Mouse (Mus musculus) erythroblast, adult 5-6 weeks (primary cell): Measurements from ENCODE around the gene Epha8. TPM values are rescaled to one million over a fixed set of nuclear protein-coding genes. Genes with fewer than 3 reads are reported as not detected.

Source experiments
- ATAC-seq: replicated peaks from 2 replicates; pipeline ENCODE4 v1.8.0; 2016; ENCODE audit warnings: moderate number of reproducible peaks, mild to moderate bottlenecking, moderate TSS enrichment, inconsistent platforms; ENCODE audit not compliant: poor library complexity, low FRiP score, severe bottlenecking
- total RNA-seq, 2 experiments: library from RNA; stranded (forward) in 1 of 2; stranded (reverse) in 1 of 2; fragments of 150-400 nt in 1 of 2; fragments of 200-764, 138-1000 nt in 1 of 2; gene quantifications; 2 replicates each; pipeline versions ENCODE4 v1.2.3 to v1.2.4; 2015 to 2017; ENCODE audit warnings: low replicate concordance in 2 of 2

The Epha8 gene
- total RNA-seq, 2 experiments from 2014 or later = not detected

DNA sequence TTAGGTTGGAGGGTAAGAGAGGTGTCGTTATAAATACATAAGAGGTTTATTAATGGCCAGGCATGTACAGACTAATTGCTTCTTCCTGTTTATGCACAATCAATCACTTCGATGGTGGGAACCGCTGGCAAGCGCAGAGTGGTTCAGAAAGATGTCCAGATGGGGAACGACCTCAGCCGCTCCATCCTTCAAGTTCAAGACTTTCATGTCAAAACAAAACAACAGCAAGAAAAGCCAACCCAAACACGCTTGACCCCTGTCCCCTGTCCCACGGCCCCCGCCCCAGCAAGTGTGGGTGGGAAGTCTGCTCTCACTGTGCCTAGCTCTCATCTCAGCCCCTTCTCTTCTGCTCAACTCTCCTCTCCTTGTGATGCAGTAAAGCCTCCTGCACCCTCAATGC lies 4.0 kb upstream of the Epha8 start:
- ATAC-seq = no peak

DNA sequence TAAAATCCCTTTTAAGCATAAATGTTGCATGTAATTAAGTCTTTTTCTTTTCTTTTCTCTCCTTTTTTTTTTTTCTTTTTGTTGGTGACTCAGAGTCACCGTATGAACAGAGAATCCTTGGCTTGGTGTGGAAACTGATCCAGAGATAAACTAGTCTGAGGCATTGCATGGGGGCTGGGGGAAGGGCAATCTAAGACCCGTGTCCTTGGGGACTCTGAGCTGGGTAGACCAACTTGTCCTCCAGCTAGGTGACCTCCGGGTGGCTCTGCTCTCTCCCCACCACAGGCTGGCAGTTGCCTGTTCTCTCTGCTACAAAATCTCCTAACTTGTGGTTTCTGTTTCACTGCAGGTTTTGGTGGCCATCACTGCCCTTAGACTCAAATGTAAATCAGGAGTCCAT lies 3.5 kb upstream of the Epha8 start:
- no peak for ATAC-seq

DNA sequence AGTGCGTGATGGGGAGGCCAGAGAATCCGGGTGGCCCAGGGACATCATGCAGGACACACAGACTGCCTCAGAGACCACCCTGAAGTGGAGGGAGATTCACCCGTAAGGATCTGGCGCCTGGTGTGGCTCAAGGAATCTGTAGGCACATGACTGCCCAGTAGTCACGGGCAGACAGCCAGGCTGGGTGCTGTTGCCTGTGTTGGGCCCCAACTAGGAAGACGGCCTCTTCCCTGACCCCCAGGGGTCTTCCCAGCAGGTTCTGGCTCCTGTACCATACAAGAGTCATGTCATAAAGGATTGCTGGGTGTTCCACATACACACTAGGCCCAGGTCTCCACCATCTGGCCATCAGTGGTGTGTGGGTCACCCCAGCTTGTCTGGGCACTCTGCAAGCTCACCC lies 2.1 kb downstream of the Epha8 start:
- ATAC-seq = no peak

DNA sequence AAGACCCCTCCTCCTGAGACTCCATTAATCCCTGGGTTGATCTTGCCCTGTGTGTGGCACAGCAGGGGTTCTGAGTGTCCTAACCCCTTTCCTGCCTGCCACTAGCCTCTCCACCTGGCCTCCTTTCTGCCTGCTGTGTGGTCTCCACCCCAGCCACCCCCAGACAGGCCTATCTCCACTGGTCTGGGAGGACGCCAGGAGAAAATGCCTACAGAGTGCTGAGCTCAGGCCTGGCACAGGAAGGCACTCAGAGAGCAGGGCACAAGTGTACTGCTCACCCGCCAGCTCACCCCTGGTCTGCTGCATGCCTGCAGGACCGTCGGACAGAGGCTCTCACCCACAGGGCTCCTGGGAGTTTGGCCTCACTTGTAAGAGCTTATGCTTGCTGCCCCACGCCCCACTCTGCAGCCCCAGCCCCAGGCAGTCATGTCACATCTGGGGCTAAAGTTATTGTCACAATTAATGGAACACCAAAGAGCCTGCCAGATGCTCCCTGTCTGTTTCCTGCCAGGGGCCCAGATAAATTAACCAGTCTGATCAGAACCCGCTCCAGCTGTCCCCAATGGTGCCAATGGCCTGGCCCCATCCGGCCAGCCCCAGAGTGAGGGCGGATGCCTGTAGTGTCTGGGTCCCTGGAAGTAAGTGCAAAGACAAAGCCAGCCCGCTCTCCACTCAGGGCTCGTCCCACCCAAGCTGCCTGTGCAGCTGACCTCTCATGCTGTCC lies 7.2 kb downstream of the Epha8 start:
- ATAC-seq = no peak

DNA sequence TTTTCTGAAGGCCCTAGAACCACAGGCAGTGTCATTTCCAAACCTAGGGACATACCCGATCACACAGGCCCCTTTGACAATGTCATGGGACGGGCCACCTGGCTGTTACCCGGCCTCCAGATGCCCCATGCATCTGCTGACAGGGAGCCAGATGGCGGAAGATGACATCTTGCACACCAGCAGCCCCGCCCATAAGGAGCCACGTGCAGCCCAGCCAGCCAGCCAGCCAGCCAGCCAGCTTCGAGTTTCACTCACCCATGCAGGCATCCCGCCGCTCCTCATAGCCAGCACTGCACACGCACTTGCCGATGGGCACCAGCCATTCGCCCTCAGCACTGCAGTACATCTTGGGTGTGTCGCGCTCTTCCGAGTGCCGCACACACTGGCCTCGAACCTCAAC lies 11.2 kb downstream of the Epha8 start:
- ATAC-seq = no peak

DNA sequence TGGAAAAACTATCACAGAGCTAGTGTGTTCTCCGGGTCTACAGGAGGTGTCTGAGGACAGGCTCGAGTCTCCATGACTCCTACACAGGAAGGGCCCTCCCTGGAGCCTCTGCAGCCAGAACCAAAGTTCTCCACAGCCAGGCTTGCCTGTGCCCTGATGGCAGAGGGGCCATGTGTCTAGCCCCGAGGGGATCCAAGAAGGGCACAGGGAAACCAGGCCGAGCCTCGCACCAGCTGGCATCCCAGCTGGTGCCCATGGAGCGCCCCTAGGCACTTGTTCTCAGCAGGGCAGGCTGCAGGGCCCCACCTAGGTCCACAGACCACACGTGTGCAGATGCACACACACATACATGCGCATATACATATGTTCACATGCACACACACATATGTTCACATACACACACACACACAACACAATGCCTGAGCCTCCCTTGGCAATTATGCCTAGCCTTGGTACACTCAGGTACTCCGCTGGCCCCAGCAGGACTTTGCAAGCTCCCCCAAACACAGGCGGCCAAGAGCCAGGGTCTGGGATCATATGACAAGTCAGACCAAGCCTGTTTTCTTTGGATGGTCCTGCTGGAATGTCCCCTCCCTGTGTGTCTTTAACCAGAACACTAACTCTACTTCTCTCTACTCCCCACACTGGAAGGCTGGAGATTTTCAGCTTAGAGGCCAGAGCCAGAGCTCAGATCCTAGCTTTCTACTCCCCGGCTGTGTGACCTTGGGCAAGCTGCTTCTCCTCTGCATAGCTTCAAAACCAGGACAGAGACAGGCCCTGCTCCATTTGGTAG lies 11.9 kb downstream of the Epha8 start:
- ATAC-seq = no peak

DNA sequence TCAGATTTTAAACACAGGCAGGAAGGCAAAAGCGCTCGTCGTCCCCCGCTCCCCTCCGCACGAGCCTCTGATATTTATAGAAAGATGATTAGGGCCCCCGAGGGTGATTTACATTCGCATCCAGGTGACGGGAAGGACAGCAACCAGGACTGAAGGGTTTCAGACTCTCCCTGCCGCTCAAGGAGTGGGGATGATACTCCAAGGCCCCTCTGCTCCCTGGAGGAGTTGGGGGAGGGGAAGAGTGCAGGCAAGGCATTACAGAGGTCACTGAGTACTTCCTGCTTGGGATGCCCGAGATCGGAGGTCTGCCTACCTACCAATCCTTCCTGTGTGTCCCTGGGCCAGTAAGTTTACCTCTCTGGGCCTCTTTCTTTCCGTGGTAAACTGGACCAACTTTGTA lies 13.4 kb downstream of the Epha8 start:
- no peak for ATAC-seq

DNA sequence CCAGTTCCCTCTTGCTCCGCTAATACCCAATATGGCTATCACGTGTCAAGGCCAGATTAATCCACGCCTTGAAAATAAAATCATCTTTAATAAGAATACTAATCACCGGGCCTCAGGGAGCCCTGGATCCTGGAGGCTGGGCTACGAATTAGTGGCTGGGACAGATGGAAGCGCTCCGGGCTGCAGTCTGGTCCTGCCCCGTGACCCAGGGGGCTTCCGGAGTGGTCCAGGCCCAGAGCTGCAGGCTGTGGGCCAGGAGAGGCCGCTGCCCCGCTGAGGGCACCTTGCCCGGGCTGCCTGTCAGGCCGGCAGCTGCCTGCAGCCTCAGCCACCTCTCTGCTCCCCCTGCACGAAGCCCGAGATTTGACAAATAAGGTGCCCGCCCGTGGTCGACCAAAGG lies 13.9 kb downstream of the Epha8 start:
- ATAC-seq = no peak

DNA sequence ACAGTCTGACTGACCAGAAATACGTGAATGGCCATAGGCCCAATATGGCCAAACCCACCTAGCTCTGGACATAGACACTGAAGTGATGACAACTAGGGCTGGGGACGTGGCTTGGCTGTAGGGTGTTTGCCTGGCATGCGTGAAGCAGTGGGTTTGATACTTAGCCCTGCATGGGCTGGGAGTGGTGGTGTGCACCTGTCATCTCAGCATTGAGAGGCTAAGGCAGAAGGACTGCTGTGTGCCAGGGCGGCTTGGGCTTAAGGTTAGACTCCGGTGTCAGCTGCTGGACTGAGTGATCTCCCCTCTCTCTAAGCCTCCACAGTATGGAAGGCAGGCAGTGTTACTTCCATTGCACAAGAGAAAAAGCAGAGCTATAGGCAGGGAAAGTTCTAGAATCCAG lies 18.7 kb downstream of the Epha8 start:
- no peak for ATAC-seq

DNA sequence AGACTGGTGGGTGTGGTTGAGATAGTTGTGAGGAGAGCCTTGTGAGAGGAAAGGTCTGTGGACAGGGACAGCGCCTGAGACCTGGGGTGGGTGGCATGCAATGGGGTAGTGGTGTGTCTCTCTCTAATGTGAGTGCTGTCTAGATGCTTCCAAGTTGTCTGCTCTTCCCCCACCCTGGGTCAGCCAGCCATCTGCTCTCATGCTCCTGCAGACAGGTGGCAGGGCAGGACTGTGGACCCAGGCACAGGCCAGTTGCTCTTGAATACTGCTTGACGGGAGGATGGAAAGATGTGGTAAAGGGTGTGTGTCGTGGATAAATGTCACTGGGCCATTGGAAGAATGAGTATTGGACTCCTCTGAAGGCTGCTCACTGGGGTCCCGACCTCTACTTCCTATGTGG lies 19.3 kb downstream of the Epha8 start:
- ATAC-seq = no peak

DNA sequence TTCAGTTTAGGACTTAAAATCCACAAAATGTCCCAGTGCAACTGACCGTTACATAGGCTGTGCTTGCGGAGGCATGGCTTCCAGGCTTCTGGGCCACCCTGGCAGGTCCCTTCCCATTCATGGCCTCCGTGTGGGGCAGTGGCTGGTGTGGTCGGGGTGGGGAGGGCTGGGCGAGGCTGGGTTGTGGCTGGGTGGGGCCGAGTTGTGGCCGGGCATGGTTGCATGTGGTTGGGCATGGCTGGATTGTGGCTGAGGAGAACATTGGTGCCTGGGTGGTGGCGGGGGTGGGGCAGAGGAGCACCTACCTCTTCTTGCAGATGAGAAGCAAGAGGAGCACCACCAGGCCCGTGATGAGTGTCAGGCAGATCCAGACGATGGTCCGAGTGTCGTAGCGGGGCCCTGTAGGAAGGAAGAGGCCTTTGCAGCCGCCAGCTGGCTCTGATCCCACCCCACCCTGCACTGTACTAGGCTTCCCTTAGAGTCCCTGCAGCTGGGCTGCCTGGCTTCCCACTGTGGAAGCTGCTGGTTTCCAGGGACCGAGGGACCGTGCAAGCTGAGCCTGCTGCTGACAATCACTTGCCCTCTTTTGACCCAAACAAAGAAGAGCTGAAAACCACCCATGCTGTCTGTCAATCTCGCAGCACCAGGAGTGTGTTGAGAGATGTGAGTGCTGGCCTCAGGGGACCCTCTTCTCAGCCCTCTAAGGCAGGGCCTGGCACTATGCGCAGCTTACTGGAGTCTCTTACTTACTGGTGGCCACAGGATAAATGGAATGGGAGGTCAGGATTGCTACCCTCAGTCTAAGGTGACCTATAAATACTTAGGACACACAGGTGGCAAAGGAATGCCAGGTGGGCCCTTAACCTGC lies 21.6 kb downstream of the Epha8 start:
- ATAC-seq = no peak

DNA sequence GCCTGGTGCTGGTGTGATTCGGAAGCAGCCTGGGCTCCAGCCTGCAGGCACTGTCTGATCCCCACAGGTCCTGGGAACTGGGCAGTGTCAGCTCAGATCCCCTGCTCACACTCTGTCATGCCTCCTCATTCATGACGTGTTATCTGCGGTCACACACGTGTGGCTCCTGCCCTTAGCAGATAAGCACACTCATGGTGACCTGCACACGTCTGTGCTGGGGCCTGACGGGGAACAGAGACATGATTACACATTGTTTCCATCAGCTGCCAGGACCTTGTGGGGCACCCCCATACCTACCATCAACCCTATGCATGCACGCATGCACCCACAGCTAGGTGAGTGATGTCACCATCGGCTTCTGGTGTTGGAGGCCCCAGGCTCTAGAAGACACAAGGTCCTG lies 26.1 kb downstream of the Epha8 start:
- peak; percentile 45 for ATAC-seq

DNA sequence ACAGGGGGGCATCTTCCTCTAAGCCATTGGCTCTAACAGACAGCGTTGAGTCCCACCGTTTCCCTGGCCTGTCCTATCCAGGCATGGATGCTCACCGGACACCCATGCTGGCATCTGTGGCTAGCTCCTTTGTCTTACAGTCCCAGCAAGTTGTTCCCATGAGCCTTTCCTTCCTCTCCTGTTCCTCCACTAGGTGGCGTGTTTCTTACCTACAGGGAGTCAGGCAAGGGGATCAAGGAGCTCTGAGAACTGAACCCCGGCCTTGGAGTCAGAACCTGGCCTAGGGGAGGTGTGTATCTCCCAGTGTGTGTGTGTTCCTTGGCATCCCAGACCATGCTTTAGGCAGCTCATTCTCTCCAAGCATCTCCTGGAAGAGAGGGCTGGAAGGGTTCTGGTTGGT lies 27.7 kb downstream of the Epha8 start:
- no peak for ATAC-seq

DNA sequence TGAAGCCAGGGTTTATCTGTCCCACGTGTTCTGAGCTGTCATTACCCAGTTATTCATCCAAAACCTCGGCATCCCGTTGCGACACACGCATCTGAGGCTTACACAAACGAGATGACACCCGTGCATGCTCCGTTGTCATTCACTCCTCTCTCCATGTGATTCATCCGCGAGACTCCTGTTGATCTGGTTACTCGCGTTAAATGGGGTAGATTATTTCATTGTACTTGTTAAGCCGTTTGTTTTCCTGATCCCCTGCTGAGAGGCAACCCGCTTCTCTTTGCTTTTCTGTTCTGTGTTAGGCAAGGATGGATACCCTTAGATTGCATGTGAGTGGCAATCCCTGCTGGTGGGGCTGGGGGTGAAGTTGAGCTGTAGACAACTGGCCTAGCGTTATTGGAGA lies 30.8 kb downstream of the Epha8 start:
- ATAC-seq = no peak

DNA sequence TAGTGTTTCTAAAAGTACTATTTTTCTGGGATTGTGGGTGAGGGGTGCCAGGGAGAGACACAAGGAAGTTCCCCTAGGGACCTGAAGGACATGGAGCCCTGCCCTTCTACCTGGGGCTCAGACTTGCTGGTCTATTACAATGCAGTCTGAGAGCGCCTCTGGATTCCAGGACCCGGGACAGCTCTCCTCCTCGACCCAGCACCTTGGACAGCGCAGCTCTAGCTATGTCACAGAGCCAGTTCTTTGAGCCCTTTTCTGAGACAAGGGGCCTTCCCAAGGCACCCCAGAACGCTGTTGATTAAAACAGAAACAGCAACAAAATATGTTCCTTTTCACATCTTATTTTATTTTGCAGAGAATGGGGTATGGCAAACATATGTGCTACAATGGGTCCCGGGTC lies 32.1 kb downstream of the Epha8 start:
- no peak for ATAC-seq

DNA sequence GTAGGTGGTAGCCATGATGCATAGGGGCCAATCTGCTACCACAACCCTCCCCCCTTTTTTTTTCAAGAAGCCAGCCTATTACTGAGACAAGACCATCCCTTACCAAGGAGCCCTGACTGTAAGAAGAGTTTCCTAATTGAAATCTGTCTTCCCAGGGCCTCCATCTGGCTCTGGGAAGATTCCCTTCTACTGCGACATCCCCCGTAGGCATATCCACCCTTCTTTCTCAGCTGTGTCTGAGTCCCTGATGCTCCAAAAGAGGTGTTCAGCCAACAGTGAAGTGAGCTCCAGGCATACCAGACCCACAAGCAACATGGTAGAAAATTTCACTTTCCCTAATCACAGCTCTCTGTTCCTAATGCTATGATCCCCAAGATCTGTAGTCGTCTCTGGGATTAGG lies 37.1 kb downstream of the Epha8 start:
- no peak for ATAC-seq

DNA sequence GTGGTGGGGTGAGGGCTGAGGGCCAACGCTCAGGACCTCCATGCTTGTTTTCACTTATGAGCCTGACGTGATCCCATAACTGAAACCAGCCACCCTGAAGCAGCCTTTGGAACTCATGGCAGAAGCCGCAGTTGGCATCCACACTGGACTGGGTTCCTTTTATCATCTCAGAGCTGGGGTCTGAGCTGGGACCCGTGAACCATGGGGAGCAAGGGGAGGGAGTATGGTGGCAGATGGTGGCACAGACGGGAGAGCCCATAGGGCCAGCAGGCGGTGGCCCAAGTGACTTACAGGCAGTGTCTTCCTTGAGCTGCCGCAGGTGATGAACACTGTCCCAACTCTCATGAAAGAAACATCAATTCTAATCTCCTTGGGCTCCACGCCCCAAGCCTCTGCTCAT lies 37.8 kb downstream of the Epha8 start:
- ATAC-seq = no peak

DNA sequence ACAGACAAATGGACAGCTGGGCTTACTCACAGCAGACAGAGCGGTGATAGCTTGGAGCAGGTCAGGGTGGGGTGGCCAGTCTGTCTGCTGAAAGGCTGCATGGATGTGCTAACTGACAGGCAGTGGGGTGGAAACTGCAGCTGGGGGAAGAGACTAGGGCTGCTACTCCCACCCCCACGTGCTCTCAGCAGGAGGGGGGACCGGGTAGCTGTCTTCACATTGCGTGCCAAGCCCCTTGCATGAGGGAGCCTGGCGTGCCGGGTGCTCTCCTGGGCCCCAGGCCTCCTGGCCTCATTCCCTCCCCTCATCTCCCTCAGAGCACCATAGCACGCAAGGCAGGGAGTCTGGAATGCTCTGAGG lies 39.5 kb downstream of the Epha8 start:
- ATAC-seq = no peak

DNA sequence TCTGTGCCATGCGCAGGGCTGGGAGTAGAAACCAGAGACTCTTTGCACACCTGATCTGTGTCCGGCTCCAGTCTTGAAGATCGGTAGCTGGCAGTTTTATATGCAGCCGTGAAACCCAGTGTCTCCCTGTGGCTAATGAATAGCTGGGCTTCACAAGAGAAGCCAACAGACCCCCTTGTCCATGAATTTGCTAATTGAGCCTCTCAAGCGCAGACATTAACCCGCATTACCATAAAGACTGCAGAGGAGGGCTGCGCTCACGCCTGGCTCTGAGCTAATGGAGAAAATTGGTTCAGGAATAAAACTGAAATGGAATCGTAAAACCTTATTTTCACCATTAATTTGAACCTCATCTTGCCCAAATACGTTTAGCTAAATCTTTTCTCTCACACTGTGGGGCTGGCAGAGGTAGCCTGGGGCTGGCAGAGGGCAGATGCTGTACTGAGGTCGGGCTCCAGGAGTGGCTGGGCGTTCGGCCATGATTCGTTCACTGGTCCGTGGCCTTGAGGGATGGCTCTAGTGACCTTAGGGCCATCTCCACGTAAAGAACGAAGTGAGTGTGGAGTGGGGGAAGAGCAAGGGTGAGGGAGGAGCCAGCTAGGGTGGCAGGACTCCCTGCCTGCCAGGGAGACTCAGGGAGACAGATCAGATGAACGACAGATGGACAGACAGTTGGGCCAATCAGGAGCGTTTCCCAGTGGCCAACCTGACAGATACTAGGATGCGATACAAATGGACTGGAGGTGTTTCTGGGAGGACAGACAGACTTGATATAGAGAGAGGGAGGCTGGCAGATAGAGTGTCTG lies 40.1 kb downstream of the Epha8 start:
- ATAC-seq = no peak

DNA sequence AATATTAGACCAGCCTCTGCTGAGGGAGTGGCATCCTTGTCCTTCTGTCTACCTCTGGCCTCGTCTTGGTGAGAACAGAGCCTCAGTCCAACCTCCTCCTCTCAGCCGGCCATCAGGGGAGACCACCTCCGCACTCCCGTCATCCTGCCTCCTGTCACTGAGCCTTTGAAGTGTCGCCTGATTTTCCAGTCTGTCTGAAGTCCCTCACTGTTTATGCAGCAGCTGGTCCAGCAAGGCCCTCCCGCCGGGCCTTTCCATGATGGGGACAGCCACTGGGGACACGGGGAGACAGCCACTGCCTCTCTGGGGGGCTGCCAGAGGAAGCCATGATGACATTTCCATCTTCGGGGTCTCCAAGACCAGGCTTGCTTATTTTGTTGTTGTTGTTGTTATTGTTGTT lies 43.8 kb downstream of the Epha8 start:
- no peak for ATAC-seq
